Mouse (Mus musculus) urinary bladder, postnatal 10 days (tissue): ENCODE measurements around the gene Cybc1.

Source experiments
- DNase-seq: peaks from one replicate; pipeline ENCODE4 v3.0.0; 2022; ENCODE audit warnings: low spot score

Gene Cybc1

GRCm38 (mm10) chr11:121204161-121205006 is 24.7 kb downstream of the Cybc1 start, which contains the start of the genes Hexdc and Ogfod3:
TSS of gene Hexdc (plus strand) at chr11:121204433.
TSS of gene Ogfod3 (minus strand) at chr11:121204711.
- peak; percentile 85 for DNase-seq

- no peak for DNase-seq
Measured at GRCm38 (mm10) chr11:121203859-121204160, 25.3 kb downstream of the Cybc1 start.

- no peak for DNase-seq
Measured at GRCm38 (mm10) chr11:121201436-121202198, 27.5 kb downstream of the Cybc1 start.

- DNase-seq = no peak
Measured at GRCm38 (mm10) chr11:121200781-121201180, 28.3 kb downstream of the Cybc1 start.

- DNase-seq = no peak
Measured at GRCm38 (mm10) chr11:121199851-121200250, 29.3 kb downstream of the Cybc1 start.

GRCm38 (mm10) chr11:121198622-121199021 is 30.5 kb downstream of the Cybc1 start:
- no peak for DNase-seq

GRCm38 (mm10) chr11:121193415-121193814 is 35.7 kb downstream of the Cybc1 start:
- no peak for DNase-seq

- no peak for DNase-seq
Measured at GRCm38 (mm10) chr11:121192742-121193141, 36.4 kb downstream of the Cybc1 start.

GRCm38 (mm10) chr11:121189681-121190080 is 39.4 kb downstream of the Cybc1 start:
- DNase-seq = no peak

- no peak for DNase-seq
Measured at GRCm38 (mm10) chr11:121176285-121177270, 52.5 kb downstream of the Cybc1 start.

GRCm38 (mm10) chr11:121174234-121174633 is 54.9 kb downstream of the Cybc1 start:
- no peak for DNase-seq

GRCm38 (mm10) chr11:121173203-121173602 is 55.9 kb downstream of the Cybc1 start:
- DNase-seq = no peak
